Mouse (Mus musculus): ENCODE measurements around the gene Ptp4a2.
"Not testable (repeated sequence)": the region's sequence is repeated elsewhere in the genome, so short reads cannot be mapped to it uniquely, and the experiment has no call there.

Gene Ptp4a2

DNA sequence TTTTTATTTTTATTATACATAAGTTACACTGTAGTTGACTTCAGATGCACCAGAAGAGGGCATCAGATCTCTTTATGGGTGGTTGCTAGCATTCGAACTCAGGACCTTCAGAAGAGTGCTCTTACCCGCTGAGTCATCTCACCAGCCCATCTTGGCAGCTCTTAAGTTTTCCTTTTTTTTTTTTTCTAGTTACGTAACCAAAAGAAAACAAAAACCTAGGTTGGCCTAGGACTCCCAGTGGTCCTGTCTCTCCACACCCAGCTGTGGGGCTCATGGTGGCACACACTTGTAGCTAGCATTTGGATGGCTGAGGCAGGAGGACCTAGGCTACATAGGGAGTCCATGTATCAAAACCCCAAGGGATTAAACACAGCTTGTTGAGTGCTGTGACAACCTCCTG, 43.0 kb downstream of the Ptp4a2 start:
- no peak for DNase-seq

DNA sequence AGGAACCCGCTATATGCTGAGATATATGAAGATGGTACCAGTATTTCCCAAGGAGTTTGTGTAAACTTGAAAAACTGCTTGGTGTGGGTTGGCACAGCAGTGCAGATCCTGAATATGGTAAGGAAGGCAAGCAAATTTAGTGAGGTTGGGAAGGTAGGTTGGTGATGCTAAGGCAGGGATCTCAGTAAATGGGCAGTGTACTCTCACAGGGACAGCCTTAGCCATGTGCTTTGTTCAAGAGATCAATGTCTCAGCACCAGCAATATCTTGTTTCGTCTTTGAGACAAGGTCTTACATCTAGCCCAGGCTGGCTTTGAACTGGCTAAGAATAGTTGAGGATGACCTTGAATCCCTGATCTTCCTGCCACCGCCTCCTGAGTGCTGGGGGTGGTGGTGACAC, 43.6 kb downstream of the Ptp4a2 start:
- no peak for DNase-seq

DNA sequence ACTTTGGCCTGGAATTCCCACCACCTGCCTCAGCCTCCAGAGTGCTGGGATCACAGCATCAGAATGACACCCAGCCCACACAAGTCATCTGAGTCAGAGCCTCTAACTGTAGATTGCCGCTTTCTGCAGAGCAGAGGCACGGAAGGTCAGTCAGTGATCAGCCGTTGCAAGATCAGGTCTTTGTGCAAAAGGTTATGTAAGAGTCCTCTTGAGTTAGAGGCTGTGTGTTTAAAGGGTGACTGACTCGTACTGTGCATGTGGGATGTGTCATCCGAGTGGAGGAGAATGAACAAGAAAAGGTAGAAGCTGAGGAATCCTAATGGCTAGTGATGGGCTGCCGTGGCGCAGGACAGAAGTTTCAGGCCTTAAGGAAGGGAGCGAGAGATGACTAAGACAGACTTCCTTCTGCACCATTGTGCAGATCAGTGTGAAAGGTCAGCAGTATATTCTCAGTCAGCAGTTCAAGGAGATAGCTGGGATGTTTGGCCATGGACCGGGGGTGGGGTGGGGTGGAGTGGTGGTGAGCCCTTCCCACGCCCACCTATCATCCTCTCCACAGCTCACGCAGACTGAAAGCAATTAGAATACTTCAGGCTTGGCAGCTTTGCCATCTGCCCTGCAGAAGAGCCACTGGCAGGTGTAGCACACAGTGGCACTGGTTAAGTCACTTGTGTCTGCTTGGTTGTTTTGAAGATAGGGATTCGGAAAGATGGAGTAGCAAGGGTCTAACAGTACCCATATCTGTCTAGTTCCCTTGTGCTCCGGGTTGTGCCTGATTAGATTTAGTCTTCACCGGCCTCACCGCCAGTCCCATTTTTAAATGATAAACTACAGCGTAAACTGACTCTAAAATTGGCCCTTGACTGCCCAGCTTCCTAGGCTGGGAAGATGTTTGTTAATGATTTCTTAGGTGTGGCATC, 44.3 kb downstream of the Ptp4a2 start:
- no peak for DNase-seq

DNA sequence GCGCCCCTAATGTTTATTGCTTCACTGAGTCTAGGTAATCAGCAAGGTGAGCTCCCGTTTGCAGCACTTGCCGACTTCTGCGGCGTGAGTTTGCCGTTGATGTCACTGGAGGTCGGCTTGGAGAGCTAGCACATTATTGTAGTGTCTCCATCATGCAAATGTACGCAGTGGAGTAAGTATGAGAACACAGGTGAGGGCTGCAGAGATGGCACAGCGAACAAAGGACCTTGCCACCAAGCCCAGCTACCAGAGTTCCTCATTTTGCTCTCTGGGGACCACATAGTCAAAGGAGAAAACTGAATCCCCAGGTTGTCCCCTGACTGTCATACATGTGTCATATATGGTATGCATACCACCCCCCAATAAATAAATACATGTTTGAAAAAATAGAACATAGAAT, 49.4 kb downstream of the Ptp4a2 start:
- DNase-seq, result no peak

DNA sequence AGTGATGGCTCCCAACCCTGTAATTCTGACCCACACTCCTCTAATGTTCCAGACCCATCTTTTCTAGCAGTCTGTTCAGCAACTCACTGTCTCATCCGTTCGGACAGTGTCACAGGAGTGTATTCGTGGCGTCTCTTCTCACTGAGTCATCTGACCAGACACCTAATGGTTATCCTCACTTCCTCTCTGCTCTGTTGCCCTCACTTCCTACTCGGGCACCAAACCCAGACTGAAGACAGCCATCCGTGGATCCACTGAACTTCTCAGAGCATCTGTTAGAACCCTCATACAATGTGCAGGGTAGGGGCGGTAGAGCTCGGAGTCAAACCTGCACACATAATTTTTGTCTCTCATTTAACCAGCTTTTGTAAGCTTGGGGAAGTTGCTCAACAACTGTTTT, 50.4 kb downstream of the Ptp4a2 start:
- no peak for DNase-seq

DNA sequence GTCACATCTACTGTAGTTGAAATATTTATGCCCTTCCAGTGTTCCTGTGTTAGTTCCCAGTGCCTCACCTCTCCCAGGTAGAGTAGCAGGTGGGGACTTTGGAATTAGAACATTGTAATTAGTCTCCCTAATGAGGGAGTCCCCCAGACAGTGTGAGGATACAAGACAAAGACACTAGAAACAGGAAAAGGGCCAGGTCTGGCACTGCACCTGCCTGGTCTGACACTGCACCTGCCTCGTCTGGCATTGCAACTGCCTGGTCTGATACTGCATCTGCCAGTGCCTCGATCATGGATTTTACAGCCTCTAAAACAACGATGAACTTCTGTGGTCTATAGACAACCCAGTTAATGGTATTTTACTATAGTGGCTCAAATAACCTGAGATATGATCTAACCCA, 51.3 kb downstream of the Ptp4a2 start:
- no peak for DNase-seq

DNA sequence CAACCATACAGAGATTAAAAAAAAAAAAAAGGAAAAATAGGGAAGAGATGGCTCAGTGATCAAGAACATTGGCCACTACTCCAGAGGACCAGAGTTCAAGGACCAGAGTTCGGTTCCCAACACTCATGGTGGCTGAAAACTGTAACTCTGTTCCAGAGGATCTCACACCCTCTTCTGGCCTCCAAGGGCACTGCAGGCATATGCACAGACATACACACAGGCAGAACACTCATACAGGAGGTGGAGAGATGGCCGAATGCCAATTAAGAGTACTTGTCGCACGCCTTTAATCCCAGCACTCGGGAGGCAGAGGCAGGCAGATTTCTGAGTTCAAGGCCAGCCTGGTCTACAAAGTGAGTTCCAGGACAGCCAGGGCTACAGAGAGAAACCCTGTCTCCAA, 55.2 kb downstream of the Ptp4a2 start:
- not testable (repeated sequence) for DNase-seq

DNA sequence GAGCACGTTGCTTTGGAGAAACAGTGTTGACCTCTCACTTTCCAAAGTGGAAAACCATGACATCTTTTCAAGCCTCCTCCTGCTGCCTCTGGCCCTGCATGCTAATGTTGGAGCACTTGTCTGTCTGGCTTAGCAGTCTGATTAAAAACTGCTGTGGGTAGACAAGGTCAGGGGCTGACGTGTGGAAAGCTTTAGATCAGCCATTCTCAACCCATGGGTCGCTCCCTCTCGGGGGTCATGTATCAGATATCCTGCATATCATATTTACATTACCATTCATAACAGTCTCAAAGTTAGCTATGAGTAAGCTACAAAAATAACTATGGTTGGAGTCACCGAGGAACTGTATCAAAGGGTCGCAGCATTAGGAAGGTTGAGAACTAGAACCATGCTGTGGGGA, 57.2 kb downstream of the Ptp4a2 start:
- no peak for DNase-seq

DNA sequence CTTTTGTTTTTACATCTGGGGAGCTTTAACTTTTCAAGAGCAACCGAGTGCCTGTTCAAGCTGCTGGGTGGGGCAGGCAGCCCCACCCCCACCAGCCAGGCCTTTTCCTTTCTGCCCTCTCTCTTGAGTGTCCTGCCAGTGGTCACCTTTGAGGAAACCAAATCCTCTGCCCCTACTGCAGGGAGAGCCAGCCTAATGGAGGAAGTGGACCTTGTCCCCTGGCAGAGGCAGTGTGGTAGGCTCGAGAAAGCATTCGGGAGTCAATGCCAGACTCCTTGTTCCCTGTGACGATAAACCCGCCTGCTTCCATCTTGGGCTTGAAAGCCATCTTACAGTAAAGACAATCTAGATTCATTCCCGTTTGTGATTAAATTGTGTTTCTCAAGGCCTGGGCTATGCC, 59.5 kb downstream of the Ptp4a2 start:
- DNase-seq, result no peak

DNA sequence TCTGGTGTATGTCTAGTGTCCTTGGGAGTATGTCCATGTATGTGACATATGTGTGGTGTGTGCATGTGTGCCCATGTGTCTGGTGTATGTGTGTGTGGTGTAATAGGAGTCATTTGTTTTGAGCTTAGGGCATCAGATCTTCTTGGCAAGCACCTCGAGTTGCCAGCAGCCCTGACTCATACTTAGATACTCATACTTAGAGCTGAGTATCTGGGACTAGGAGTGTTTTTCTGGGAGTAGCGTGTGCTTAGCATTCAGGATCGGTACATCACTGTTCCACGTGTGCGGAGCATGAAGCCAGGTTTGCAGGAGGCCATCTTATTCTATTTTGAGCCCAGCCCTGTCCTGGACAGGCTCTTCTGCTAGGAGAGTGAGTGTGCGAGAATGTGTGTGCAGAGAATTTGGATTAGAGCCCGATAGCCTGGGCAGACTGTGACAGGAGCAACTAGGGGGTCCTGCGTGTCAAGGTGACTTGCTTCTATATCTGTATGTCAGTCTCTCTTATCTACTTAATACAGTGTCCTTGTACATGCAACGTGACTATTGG, 61.4 kb downstream of the Ptp4a2 start:
- no peak for DNase-seq

DNA sequence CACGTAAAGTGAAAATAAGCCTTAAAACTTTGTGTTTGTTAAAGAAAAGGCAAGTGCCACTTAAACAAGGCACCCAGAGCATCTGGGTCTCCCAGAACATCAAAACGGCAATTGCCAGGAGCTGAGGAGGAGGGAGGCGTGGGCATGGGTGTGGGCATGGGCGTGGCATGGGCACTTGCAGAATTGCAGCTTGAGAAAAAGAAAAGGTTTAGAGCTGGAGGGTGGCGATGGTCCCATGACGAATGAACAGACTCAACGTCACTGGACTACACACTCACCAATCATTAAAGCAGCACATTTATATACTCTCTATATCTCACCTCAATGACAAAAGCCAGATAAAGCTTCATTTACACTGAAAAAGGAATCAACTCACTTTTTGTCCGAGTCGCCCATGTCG, 63.8 kb downstream of the Ptp4a2 start:
- no peak for DNase-seq

DNA sequence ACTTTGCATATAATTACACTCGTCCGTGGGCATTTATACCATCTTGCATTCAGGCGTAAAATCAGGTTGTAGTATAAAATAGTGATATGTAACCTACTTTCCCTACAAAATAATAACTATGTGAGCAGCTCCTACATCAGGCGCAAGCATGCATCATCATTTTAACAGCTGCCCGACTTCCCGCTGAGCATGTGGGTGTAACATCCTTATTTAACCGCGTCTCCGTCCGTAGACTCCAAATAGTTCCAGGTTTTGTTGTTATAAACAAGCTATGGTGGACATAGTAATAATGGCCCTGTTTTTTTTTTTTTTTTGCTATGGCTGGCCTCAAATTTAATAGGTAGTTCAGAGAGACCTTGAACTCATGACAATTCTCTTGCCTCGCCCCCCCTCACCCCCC, 64.4 kb downstream of the Ptp4a2 start:
- no peak for DNase-seq

DNA sequence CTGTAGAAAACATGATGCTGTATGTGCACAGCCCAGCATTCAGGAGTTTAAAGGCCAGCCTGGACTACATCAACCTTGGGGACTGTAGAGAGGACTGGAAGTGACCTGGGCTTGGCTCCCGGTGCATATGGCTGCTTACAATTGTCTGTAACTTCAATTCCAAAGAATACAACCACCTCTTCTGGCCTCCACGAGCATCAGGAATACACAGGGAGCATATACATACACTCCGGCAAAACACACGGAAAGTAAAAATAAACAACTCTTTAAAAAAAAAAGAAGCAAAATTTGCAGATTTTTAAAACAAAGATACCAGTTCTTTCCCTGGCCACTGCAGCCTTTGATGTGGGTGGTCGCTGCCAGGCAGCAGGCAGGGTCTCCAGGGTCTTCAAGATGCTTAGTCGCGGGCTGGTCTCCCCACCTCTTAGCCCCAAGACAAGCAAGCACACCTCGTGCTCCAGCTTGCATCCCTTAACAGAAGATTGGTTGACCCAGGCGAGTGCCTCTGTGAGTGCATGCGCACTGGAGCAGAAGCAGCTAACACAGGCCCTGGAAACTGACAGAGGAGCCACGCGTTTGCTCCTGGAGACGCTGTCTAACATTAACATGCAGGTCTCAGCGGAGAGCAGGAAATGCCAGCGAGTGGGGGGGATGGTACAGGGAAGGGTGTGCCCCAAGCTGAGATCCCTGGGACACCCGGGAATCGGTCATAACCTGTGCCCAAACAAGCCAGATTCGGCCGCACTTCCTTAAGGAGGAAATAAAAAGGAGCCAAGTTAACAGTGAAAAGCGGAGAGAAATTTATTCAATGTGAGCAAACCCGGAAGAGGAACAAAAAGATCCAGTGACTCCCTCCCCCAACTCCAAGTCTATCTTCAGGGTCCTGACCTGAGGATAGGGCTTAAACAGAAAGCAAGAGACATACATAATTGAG, 66.1 kb downstream of the Ptp4a2 start:
- peak; percentile 49 for DNase-seq

DNA sequence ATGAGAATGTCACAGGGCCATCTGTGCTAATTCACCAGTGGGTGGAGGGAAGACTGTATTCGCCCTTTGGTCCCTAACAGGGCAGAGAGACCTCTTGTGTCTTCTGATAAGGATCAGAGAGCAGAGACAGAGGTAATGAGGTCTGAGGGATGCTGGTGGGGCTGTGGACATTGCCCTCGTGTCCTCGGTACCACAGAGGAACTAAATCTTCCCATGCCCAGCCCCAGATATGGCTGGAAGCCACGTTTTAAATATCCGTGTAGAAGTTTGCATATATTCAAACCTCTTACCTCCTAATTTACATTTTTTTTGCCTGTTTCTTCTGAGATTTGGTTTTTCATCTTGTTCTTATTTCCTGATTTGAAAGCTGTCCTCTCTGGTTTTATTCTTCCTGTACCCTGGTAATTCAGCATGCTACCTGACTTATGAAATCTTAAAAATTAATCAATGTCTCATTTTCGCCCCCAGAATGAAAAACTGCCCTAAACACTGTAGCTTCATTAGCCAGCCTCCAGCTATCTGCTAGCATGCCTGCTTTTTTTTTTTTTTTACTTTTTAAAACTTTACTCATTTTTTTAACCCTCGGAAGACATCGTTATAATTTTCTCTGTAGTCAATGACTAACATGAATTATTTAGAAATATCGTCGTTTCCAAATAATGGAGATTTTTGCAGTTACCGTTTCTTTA, 67.1 kb downstream of the Ptp4a2 start:
- DNase-seq, result no peak

DNA sequence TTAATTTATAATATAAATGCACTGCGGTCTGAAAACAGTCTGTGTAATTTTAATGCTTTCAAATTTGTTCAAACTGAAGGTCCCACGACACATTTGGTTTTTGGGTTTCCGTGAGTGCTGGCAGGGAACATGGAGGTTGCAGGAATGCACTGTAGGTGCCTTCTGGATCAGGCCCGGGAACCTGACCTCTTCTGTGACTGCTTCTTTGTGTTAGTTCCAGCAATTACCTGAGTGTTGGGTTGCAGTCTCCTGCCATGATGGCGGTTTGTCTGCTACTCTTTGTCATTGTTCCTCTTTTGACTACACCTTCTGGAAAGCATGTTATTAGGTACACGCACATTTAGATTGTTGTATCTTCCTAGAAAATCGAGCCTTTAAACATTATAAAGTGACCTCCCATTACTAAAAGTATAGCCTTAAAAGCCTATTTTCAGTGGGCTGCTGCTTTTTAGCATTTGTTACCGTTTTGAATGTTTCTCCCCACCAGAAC, 67.7 kb downstream of the Ptp4a2 start:
- DNase-seq, result no peak

DNA sequence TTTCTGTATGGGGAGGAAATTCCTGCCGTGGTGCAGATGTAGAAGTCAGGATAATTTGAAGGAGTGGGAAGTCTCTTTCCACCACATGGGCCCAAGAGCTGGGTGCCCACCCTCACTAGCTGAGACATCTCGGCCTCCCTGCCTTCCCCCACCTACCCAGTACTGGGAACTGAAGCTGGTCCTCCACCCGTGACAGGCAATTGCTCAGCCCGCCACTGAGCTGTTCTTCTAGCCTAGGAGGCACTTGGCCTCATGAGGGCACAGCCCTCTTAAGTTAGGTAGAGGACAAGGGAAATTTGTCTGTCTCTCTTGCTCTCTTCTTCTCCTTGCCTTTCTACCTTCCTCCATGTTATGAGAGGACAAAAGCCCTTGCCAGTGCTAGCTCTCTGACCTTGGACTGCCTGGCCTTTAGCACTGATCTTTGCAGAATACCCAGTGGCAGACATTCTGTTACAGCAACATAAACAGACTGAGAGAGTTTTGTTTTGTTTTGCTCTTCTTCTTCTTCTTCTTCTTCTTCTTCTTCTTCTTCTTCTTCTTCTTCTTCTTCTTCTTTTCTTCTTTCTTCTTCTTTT, 68.3 kb downstream of the Ptp4a2 start:
- DNase-seq, result no peak

DNA sequence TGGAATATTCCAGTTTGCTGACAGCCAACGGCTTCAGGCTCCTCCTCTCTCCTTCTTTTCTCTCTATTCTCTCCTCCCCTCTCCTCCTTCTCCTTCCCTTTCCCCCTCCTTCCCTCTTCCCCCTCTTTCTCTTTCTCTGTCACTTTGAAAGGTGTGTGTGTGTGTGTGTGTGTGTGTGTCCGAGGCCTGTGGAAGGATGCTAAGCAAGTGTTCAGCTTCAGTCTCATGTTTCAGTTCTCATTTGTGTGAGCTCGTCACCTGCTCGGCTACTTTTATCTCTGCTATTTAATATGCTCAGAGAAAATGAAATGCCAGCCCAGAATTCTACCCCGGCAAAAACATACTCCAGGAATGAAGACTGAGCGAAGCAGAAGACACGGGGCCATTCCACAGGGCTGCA, 69.6 kb downstream of the Ptp4a2 start:
- DNase-seq, result no peak

DNA sequence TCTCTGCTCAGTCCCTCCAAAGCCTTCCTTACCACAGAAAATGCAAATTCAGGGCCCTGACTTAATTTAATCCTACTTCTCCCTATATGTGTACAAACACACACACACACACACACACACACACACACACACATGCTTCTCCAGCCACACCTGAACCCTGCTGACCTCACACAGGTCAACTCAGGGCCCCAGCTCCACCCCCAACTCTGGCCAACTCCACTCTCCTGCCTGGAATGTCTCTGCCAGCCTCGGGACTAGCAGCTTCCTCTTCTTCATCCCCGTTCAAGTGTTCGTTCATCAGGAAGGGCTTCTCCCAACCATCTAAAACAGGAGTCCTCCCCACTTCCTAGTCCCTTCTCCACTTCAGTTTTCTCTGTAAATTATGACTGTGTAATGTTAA, 70.6 kb downstream of the Ptp4a2 start:
- DNase-seq, result no peak

DNA sequence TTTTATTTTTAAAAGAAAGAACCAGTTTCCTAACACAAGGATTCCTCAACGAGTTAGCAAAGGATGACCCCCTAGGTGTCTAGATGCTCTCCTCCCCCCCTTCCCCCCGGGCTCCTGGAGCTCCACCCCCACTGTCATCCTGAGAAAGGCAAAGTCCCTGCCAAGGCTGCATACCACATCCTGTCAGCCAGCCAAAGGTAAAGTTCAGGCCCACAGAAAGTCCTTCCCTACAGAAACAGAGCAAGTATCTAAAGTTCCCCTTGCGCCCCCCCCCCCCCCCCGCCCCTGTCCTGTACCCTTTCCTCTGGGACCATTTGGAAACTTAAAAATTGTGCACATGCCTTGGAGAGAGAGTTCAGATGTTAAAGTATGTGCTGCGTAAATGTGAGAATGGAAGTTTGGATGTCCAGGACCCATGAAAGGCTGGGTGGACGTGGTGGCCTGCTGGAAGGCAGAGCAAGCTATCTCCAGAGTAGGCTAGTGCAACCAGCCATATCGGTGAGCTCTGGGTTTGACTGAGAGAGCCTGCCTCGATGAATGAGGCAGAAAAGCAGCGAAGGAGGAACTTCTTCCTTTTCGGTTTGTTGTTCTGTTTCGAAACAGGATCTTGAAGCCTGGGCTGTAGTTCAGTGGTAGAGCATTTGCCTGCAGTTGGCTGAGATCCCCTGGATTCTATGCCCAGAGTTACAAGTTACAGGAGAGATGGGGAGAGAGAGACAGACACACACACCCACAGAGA, 71.7 kb downstream of the Ptp4a2 start:
- no peak for DNase-seq

DNA sequence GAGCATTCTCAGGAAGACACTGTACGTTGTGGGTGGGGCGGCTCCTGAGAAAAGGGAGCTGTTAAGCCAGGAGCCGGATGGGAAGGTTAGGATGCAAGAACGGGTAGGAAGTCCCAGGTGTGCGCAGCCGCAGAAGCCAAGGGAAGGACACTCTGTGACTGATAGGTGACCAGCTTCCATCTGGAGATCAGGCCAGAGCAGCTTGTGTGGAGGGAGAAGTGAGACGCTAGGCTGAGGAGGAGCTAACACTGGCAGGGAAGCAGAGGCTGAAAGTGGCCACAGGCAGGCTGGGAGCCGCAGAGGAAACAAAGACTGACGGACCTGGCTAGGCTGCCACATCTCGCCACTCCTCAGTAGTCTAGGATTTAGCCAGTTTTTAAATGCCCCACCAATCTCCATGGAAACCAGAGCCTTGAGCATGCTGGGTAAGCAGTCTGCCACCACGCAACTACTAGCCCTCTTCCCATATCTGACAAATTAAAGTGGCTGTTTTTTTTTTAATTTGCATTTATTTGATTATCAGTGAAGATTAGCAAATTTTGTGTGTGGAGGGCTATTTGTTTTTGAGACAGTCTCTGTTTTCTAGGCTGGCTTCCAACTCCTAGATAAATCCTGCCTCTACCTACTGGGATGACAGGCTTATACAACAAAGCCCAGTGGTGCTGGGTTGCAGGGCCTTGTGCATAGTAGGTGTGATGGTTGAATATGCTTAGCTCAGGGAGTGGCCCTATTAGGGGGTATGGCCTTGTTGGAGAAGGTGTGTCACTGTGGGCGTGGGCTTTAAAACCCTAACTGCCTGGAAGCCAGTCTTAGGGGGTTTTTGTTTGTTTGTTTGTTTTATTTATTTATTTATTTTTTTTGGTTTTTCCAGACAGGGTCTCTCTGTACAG, 73.3 kb downstream of the Ptp4a2 start:
- no peak for DNase-seq

DNA sequence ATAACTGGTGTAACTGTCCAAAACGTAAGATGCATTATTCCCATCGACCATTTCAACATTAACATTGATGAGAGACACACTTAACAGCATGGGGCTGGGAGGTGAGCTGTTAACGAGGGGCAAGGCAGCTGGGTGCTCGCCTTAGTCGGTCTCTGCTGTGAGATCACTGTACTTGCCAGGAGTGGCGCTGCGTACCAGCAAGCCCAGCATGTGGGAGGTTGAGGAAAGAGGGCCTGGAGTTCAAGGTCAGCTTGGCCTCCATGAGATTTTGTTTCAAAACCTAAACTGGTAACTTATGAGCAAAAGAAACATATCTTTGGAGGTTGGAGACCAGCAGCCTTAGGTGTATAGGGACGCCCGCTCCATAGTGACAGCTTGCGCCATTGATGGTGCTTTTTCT, 78.6 kb downstream of the Ptp4a2 start:
- no peak for DNase-seq

All from cerebellum, adult 11-12 months (tissue).